Mouse (Mus musculus) liver, embryonic 18 days (tissue): ENCODE measurements around the gene Zfp128. TPM values are rescaled to one million over a fixed set of nuclear protein-coding genes. Genes with fewer than 3 reads are reported as not detected.

ENCODE experiments used
- polyA plus RNA-seq: library from polyadenylated mRNA; depleted of rRNA; stranded (reverse); fragments of >200 nt; gene quantifications from 2 replicates; pipeline ENCODE4 v1.2.3, GENCODE M21; 2012; rRNA removed

Gene Zfp128
- 0.75 and 0.82 TPM in 2 replicates for polyA plus RNA-seq

GRCm38 (mm10) chr7:12880911-12881660 is at the start of gene Zfp128:
Gene Zfp128, plus strand, starts transcription at chr7:12881177.

GRCm38 (mm10) chr7:12834162-12835120 is 46.5 kb upstream of the Zfp128 start, which contains the start of gene Zfp110:
Gene Zfp110, plus strand, starts transcription at chr7:12834761.

GRCm38 (mm10) chr7:12897655-12898410 is 16.9 kb downstream of the Zfp128 start, which contains the start of gene Zscan22:
Gene Zscan22, plus strand, starts transcription at chr7:12897815.

GRCm38 (mm10) chr7:12921705-12922465 is 40.9 kb downstream of the Zfp128 start, which contains the start of gene Rps5:
Gene Rps5, plus strand, starts transcription at chr7:12922290.

GRCm38 (mm10) chr7:12927191-12927680 is 46.3 kb downstream of the Zfp128 start, which contains the start of gene Rnf225:
Gene Rnf225, plus strand, starts transcription at chr7:12927416.

Other genes starting within 250 kb of the Zfp128 start
- gene Vmn2r54, start 240.9 kb upstream of the Zfp128 start, polyA plus RNA-seq = not detected in 2 replicates
- gene Vmn2r55, start 196.2 kb upstream of the Zfp128 start, polyA plus RNA-seq = not detected in 2 replicates
- gene Vmn2r56, start 146.2 kb upstream of the Zfp128 start, polyA plus RNA-seq = not detected in 2 replicates
- 0.25 and 0.29 TPM in 2 replicates for gene Zscan18, start 77.5 kb upstream of the Zfp128 start, polyA plus RNA-seq
- 2.2 and 2.4 TPM in 2 replicates for gene Zfp329, start 62.3 kb upstream of the Zfp128 start, polyA plus RNA-seq
- 5.1 and 5.6 TPM in 2 replicates for gene Zfp110, start 46.4 kb upstream of the Zfp128 start, polyA plus RNA-seq
- gene Zscan22, start 16.6 kb downstream of the Zfp128 start, polyA plus RNA-seq = 3.4 and 3.5 TPM in 2 replicates
- gene Rps5, start 41.1 kb downstream of the Zfp128 start, polyA plus RNA-seq = 1,527 and 1,533 TPM in 2 replicates
- gene Rnf225, start 46.2 kb downstream of the Zfp128 start, polyA plus RNA-seq = 0.13 and 0.22 TPM in 2 replicates
- 1.7 and 1.8 TPM in 2 replicates for gene Zfp324, start 84.7 kb downstream of the Zfp128 start, polyA plus RNA-seq
- 1.9 and 2.1 TPM in 2 replicates for gene Zfp446, start 96.7 kb downstream of the Zfp128 start, polyA plus RNA-seq
- gene Slc27a5, start 117.0 kb downstream of the Zfp128 start, polyA plus RNA-seq = 37.4 and 60.2 TPM in 2 replicates
- gene Trim28, start 117.9 kb downstream of the Zfp128 start, polyA plus RNA-seq = 85.9 and 90.4 TPM in 2 replicates
- gene Zbtb45, start 128.9 kb downstream of the Zfp128 start, polyA plus RNA-seq = 5.4 and 5.7 TPM in 2 replicates
- gene Chmp2a, start 153.6 kb downstream of the Zfp128 start, polyA plus RNA-seq = 99.3 and 101 TPM in 2 replicates
- gene Ube2m, start 157.1 kb downstream of the Zfp128 start, polyA plus RNA-seq = 86.0 and 91.7 TPM in 2 replicates
- gene Mzf1, start 173.6 kb downstream of the Zfp128 start, polyA plus RNA-seq = 0.53 and 0.59 TPM in 2 replicates
- not detected in 2 replicates for gene Vmn1r85, start 214.0 kb downstream of the Zfp128 start, polyA plus RNA-seq
- gene Vmn1r86, start 238.7 kb downstream of the Zfp128 start, polyA plus RNA-seq = not detected in 2 replicates